Comparison of ENCODE assay signal across 21 mouse cellular contexts in genomic region chr4:137314561-137314960, GRCm38 (mm10). TPM values are rescaled to one million over a fixed set of nuclear protein-coding genes. Genes with fewer than 3 reads are reported as not detected.
A peak's percentile ranks its signal among the peaks of the same experiment; 100 is the strongest.
DNase-seq lines count a peak whose midpoint lies in the region; ATAC-seq lines count a peak whose summit lies in the region.
"Had no signal": no experiment of that assay in that cellular context is flagged by ENCODE, and none has a peak within 500 bp of the region (broad histone marks: within the 10 kb centered on the region; RNA-seq: fewer than 3 reads in every experiment).

No protein-coding gene starts in this region.

- H3K27me3 ChIP-seq in liver, embryonic 13.5 days: no peaks in the 10 kb centered on the region
- H3K27me3 ChIP-seq in intestine, embryonic 16.5 days (replicated peaks; ENCODE audit: control insufficient read depth, insufficient read depth, low read length): no peaks in the 10 kb centered on the region
- H3K27me3 ChIP-seq in midbrain, embryonic 11.5 days (ENCODE audit: control insufficient read depth, insufficient read depth, low read length): no peaks in the 10 kb centered on the region
- H3K27me3 ChIP-seq: hindbrain, embryonic 13.5 days; megakaryocyte, embryonic 14.5 days; Patski; stomach, embryonic 15.5 days had no signal

- intact Hi-C loops in left cerebral cortex, postnatal 4 days (cut with DNase I): no loop called here

- peak overlapping the region; percentile 34 for H3K27ac ChIP-seq in liver, embryonic 13.5 days
- H3K27ac ChIP-seq in intestine, embryonic 16.5 days (ENCODE audit: low read length): peak overlapping the region; percentile 26; the same call in 1 of the 2 replicates
- H3K27ac ChIP-seq in midbrain, embryonic 11.5 days (ENCODE audit: low read depth, low read length): no peak overlapping the region
- H3K27ac ChIP-seq: hindbrain, embryonic 13.5 days; stomach, embryonic 15.5 days had no signal

- WGBS in liver, embryonic 13.5 days (ENCODE audit: insufficient replicate concordance): 78% methylated on average over 6 of the region's 6 CpGs
- WGBS in intestine, embryonic 16.5 days: 32% methylated on average over 6 of the region's 6 CpGs
- 70% methylated on average over 6 of the region's 6 CpGs for WGBS in midbrain, embryonic 11.5 days

- no peak overlapping the region for H3K4me2 ChIP-seq in liver, embryonic 13.5 days
- H3K4me2 ChIP-seq in intestine, embryonic 16.5 days (ENCODE audit: low read depth, low read length): no peak overlapping the region
- H3K4me2 ChIP-seq in midbrain, embryonic 11.5 days: no peak overlapping the region
- H3K4me2 ChIP-seq: hindbrain, embryonic 13.5 days; stomach, embryonic 15.5 days had no signal

- no peaks in the 10 kb centered on the region for H3K9me3 ChIP-seq in liver, embryonic 13.5 days (replicated peaks)
- no peaks in the 10 kb centered on the region for H3K9me3 ChIP-seq in intestine, embryonic 16.5 days (ENCODE audit: control insufficient read depth, low read length)
- no peaks in the 10 kb centered on the region for H3K9me3 ChIP-seq in midbrain, embryonic 11.5 days (ENCODE audit: control insufficient read depth, low read length)
- H3K9me3 ChIP-seq: hindbrain, embryonic 13.5 days; megakaryocyte, embryonic 14.5 days; stomach, embryonic 15.5 days had no signal

- no peak for ATAC-seq in liver, embryonic 13.5 days (ENCODE audit: low read depth)
- peak; percentile 63 for ATAC-seq in intestine, embryonic 16.5 days
- no peak for ATAC-seq in midbrain, embryonic 11.5 days (ENCODE audit: low FRiP score)
- ATAC-seq: activated CD4-positive, CD25-positive, alpha-beta regulatory T cell, adult 4 months; Patski had no signal

- H3K4me1 ChIP-seq in liver, embryonic 13.5 days (replicated peaks): 0 out of 2 replicates have a peak, but pooled peaks cover 9% of the 10 kb centered on the region
- peaks cover 23% of the 10 kb centered on the region; the same call in 1 of the 2 replicates for H3K4me1 ChIP-seq in intestine, embryonic 16.5 days (ENCODE audit: control insufficient read depth, insufficient read depth, low read length)
- no peaks in the 10 kb centered on the region for H3K4me1 ChIP-seq in midbrain, embryonic 11.5 days (ENCODE audit: control insufficient read depth, insufficient read depth, low read length)

- peak; percentile 37 for DNase-seq in gastrocnemius, postnatal 25 days
- DNase-seq in gastrocnemius, postnatal 4 days (ENCODE audit: low spot score in 2 of 2): no peak
- DNase-seq in liver, embryonic 13.5 days: no peak
- no peak for DNase-seq in liver
- DNase-seq in skeletal muscle tissue, adult 2 months (ENCODE audit: low read depth, low spot score): peak; percentile 62
- no peak for DNase-seq in midbrain, embryonic 11.5 days (ENCODE audit: low spot score, missing footprints)
- DNase-seq in left cerebral cortex, postnatal 4 days: no peak
- DNase-seq: adrenal gland, postnatal 36 days; cerebellum, adult 8-10 months; heart, adult 18-20 months; kidney, adult 2 months; lung, postnatal 10 days; right cerebral cortex, adult 18-20 months; spleen, adult 18-20 months had no signal

- H3K36me3 ChIP-seq in liver, embryonic 13.5 days: peaks cover 44% of the 10 kb centered on the region
- no peaks in the 10 kb centered on the region for H3K36me3 ChIP-seq in intestine, embryonic 16.5 days (ENCODE audit: control insufficient read depth, insufficient read depth, low read length)
- no peaks in the 10 kb centered on the region for H3K36me3 ChIP-seq in midbrain, embryonic 11.5 days (ENCODE audit: control insufficient read depth, insufficient read depth, low read length)

- H3K4me3 ChIP-seq in liver, embryonic 13.5 days (replicated peaks): no peak overlapping the region
- H3K4me3 ChIP-seq in intestine, embryonic 16.5 days (ENCODE audit: low read length): no peak overlapping the region
- H3K4me3 ChIP-seq in midbrain, embryonic 11.5 days (ENCODE audit: low read depth, low read length): no peak overlapping the region
- H3K4me3 ChIP-seq: hindbrain, embryonic 13.5 days; megakaryocyte, embryonic 14.5 days; stomach, embryonic 15.5 days had no signal

- no peak overlapping the region for H3K9ac ChIP-seq in liver, embryonic 13.5 days
- no peak overlapping the region for H3K9ac ChIP-seq in intestine, embryonic 16.5 days (ENCODE audit: low read depth, low read length)
- H3K9ac ChIP-seq in midbrain, embryonic 11.5 days (ENCODE audit: low read length): no peak overlapping the region
- H3K9ac ChIP-seq: hindbrain, embryonic 13.5 days; stomach, embryonic 15.5 days had no signal

RNA-seq across cellular contexts. Expression of gene Wnt4, which starts 37.3 kb away (rescaled TPM):
- total RNA-seq in gastrocnemius, postnatal 25 days (2021): 10 to 100 TPM in 1 of 2 experiments, 1 to 10 TPM in 1; 6.4 to 10.0 TPM
- 10 to 100 TPM; 22.2 to 22.8 TPM for total RNA-seq in gastrocnemius, postnatal 4 days (2021)
- 0.12 and 0.22 TPM in 2 replicates for polyA plus RNA-seq in liver, embryonic 13.5 days (2015; fragmentation: Nextera tagmentation; extraction: Ambion mirVana)
- polyA plus RNA-seq in intestine, embryonic 16.5 days (2015; fragmentation: Nextera tagmentation; extraction: Ambion mirVana): 1.0 TPM in 2 replicates
- 1.0 and 1.4 TPM in 2 replicates for polyA plus RNA-seq in midbrain, embryonic 11.5 days (2014; fragmentation: Nextera tagmentation; extraction: Ambion mirVana)
- 1 to 10 TPM; 7.5 to 7.7 TPM for total RNA-seq in left cerebral cortex, postnatal 4 days (2021)
- total RNA-seq: common myeloid progenitor, adult 5-6 weeks had no signal

RNA-seq across cellular contexts. Expression of gene Cdc42, which starts 43.0 kb away (rescaled TPM):
- total RNA-seq in gastrocnemius, postnatal 25 days (2021): 100 to 1,000 TPM; 159 to 174 TPM
- 100 to 1,000 TPM; 298 to 314 TPM for total RNA-seq in gastrocnemius, postnatal 4 days (2021)
- polyA plus RNA-seq in liver, embryonic 13.5 days (2015; fragmentation: Nextera tagmentation; extraction: Ambion mirVana): 284 and 331 TPM in 2 replicates
- 671 and 691 TPM in 2 replicates for polyA plus RNA-seq in intestine, embryonic 16.5 days (2015; fragmentation: Nextera tagmentation; extraction: Ambion mirVana)
- polyA plus RNA-seq in midbrain, embryonic 11.5 days (2014; fragmentation: Nextera tagmentation; extraction: Ambion mirVana): 710 and 751 TPM in 2 replicates
- total RNA-seq in left cerebral cortex, postnatal 4 days (2021): 100 to 1,000 TPM; 568 to 579 TPM

Comparison
In these comparisons a context has a peak if more than half of its experiments do, and no peak if none do; other contexts are left out.
1. DNase-seq: peak in gastrocnemius, postnatal 25 days (single experiment) and skeletal muscle tissue, adult 2 months (single experiment); none in gastrocnemius, postnatal 4 days (0 of 2), liver, embryonic 13.5 days (single experiment), liver (single experiment), midbrain, embryonic 11.5 days (single experiment) and left cerebral cortex, postnatal 4 days (single experiment).